Mouse (Mus musculus): ENCODE data around the gene Tnik.

- TF ChIP-seq GATA1 (IDR thresholded peaks at IDR 0.05; ENCODE audit: borderline replicate concordance, low read length) (no peak), FLI1 (IDR thresholded peaks at IDR 0.05; ENCODE audit: low read length) (no peak)
These were observed 82.4 kb downstream of the Tnik start for GRCm38 (mm10) chr3:28345446-28345845.
